Mouse (Mus musculus) embryonic fibroblast, embryonic 13.5 days (primary cell): ENCODE data around the gene Ssh3. TPM values are rescaled to one million over a fixed set of nuclear protein-coding genes. Genes with fewer than 3 reads are reported as not detected.

Source experiments
- H3K27ac ChIP-seq: 2 replicates; pipeline ENCODE4 v1.5.1; 2012; ENCODE audit warnings: low read length, control low read depth, inconsistent platforms; ENCODE audit not compliant: insufficient read depth
- H3K4me1 ChIP-seq: 2 replicates; pipeline ENCODE4 v1.6.1; 2011; ENCODE audit warnings: low read length; ENCODE audit not compliant: control insufficient read depth, insufficient read depth
- H3K4me3 ChIP-seq: 2 replicates; pipeline ENCODE4 v1.5.1; 2011; ENCODE audit warnings: mild to moderate bottlenecking, control low read depth, low read length; ENCODE audit not compliant: insufficient read depth
- CTCF ChIP-seq: IDR thresholded peaks from 2 replicates; pipeline ENCODE4 v1.5.1; 2011; ENCODE audit warnings: mild to moderate bottlenecking, control low read depth, low read length, moderate library complexity, borderline replicate concordance; ENCODE audit not compliant: insufficient read depth
- POLR2A ChIP-seq: IDR thresholded peaks from 2 replicates; pipeline ENCODE4 v1.6.1; 2011; ENCODE audit warnings: low read depth, mild to moderate bottlenecking, control low read depth, low read length, moderate library complexity
- polyA plus RNA-seq: library from polyadenylated mRNA; stranded (reverse); fragments of >200 nt; gene quantifications from 2 replicates; pipeline ENCODE4 v1.2.4, GENCODE M21; 2011; ENCODE audit warnings: low read depth; ENCODE audit not compliant: missing spikeins, insufficient read length

The Ssh3 gene
- polyA plus RNA-seq, 1 experiment, result 22.5 TPM

- no peak overlapping the region for H3K27ac ChIP-seq
- peaks cover 2% of the 10 kb centered on the region; the same call in 1 of the 2 replicates for H3K4me1 ChIP-seq
- TF ChIP-seq CTCF (no peak), POLR2A (no peak)
- no peak overlapping the region for H3K4me3 ChIP-seq
These were observed 22.0 kb downstream of the Ssh3 start for GRCm38 (mm10) chr19:4247010-4247409.

DNA sequence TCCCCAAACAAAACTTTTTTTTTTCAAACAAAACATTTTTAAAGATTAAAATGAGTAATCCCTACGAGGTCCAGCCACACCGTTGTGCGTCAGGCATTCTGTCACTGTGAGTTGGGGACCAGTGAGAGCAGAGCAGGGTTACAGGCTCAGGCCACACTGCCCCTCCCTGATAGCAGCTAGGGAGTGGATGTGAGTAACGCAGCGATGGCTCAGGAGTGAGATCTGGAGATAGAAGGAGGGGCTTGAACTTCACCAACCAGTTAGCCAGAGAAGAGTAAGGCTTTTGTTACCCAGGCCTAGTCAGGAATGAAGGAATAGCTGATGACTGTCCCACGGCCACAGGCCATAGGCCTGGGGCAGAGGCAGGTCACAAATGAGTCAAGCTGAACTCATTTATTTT lies 24.2 kb downstream of the Ssh3 start:
- Histone ChIP-seq H3K27ac (no peak overlapping the region), H3K4me3 (no peak overlapping the region), H3K4me1 (peaks cover 5% of the 10 kb centered on the region)
- no peak for TF ChIP-seq POLR2A
- TF ChIP-seq CTCF, result no peak

- TF ChIP-seq CTCF (no peak), POLR2A (no peak)
- peaks cover 5% of the 10 kb centered on the region for H3K4me1 ChIP-seq
- no peak overlapping the region for H3K27ac ChIP-seq
- H3K4me3 ChIP-seq, result no peak overlapping the region
These were observed 26.6 kb downstream of the Ssh3 start for GRCm38 (mm10) chr19:4242416-4242815.

DNA sequence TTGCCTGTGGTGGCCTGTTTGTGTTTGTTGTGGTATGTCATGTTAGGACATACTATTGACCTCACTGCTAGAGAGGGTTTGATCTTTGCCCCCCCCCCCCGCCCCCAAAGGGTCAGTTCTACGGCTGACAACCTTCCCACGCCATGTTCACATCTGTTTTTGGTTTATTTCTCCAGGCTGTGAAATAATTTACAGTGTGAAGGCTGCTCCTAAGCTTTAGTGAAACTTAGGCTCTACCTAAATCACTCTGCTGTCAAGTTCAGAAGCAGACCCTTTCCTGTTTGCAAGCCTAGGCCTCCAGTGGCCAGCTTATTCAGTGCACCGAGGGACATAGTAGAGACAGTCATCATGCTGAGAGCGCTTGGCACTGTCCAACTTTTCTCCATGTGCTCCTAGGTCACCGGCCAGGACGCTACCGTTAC lies 28.7 kb downstream of the Ssh3 start:
- Histone ChIP-seq H3K27ac (no peak overlapping the region), H3K4me3 (no peak overlapping the region), H3K4me1 (peaks cover 3% of the 10 kb centered on the region; the same call in 1 of the 2 replicates)
- TF ChIP-seq POLR2A, result no peak
- TF ChIP-seq CTCF, result no peak

GRCm38 (mm10) chr19:4234548-4234947 lies 34.4 kb downstream of the Ssh3 start:
- no peak for TF ChIP-seq CTCF
- TF ChIP-seq POLR2A, result no peak
- Histone ChIP-seq H3K4me3 (no peak overlapping the region), H3K27ac (no peak overlapping the region), H3K4me1 (peaks cover 10% of the 10 kb centered on the region)

- H3K27ac ChIP-seq, result peak overlapping the region; percentile 85; the same call in 1 of the 2 replicates
- no peak for TF ChIP-seq CTCF
- no peak overlapping the region for H3K4me3 ChIP-seq
These were observed 36.3 kb downstream of the Ssh3 start for GRCm38 (mm10) chr19:4232651-4233050.

GRCm38 (mm10) chr19:4232186-4232572 lies 36.8 kb downstream of the Ssh3 start:
- Histone ChIP-seq H3K4me3 (peak overlapping the region; percentile 56), H3K27ac (peak overlapping the region; percentile 85), H3K4me1 (peaks cover 10% of the 10 kb centered on the region)
- TF ChIP-seq CTCF (no peak), POLR2A (no peak; the same call in 1 of the 2 replicates)

More at GRCm38 (mm10) chr19:4232651-4233050, 36.3 kb downstream of the Ssh3 start:
- H3K4me1 ChIP-seq, result peaks cover 10% of the 10 kb centered on the region

- TF ChIP-seq POLR2A (peak; percentile 81), CTCF (no peak)
- peak within 1 kb of the TSS; percentile 56 for H3K4me3 ChIP-seq
- peak within 1 kb of the TSS; percentile 85 for H3K27ac ChIP-seq
- peaks cover 10% of the 10 kb centered on the region for H3K4me1 ChIP-seq
These were observed 37.5 kb downstream of the Ssh3 start, which contains the start of gene Pold4 for GRCm38 (mm10) chr19:4231253-4232185. Gene Pold4 (plus strand): TSS chr19:4231899.

GRCm38 (mm10) chr19:4230415-4230814 lies 38.6 kb downstream of the Ssh3 start:
- TF ChIP-seq CTCF (no peak), POLR2A (no peak)
- H3K4me3 ChIP-seq, result no peak overlapping the region
- H3K27ac ChIP-seq, result peak overlapping the region; percentile 63
- H3K4me1 ChIP-seq, result peaks cover 10% of the 10 kb centered on the region

- Histone ChIP-seq H3K4me3 (no peak overlapping the region), H3K27ac (peak overlapping the region; percentile 63; the same call in 1 of the 2 replicates), H3K4me1 (peaks cover 10% of the 10 kb centered on the region)
- TF ChIP-seq POLR2A, result no peak
- no peak for TF ChIP-seq CTCF
These were observed 39.4 kb downstream of the Ssh3 start for GRCm38 (mm10) chr19:4229451-4230076.
